In the genomic region with DNA sequence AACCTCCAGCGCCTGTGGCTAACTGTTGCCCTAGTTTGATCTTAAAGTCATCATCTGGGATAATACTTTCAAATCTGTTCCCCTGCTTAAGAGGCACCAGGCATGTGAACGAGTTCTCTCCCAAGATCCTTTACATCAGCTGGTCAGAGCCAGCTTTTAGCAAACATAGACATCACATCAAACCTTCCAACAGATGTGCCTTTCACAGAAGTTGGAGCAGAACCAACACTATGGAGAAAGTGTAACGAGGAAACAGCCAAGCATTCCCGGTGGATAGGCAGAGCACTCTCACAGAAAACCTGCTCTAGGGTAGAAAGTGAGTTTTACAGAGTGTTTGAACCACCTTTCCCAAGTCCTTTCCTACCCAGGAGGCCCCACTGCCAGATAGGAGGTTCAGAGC, we compare ENCODE assay signal across 17 mouse cellular contexts.
DNase-seq lines count a peak whose midpoint lies in the region; ATAC-seq lines count a peak whose summit lies in the region.
"Had no signal": no experiment of that assay in that cellular context is flagged by ENCODE, and none has a peak within 500 bp of the region (broad histone marks: within the 10 kb centered on the region; RNA-seq: fewer than 3 reads in every experiment).

No protein-coding gene starts in this region.

- intact Hi-C loops in left cerebral cortex, postnatal 36 days (cut with DNase I) = no loop called here

- H3K4me2 ChIP-seq in embryonic facial prominence, embryonic 13.5 days = no peak overlapping the region
- H3K4me2 ChIP-seq in kidney, embryonic 14.5 days (replicated peaks; ENCODE audit: low read depth, low read length) = no peak overlapping the region
- no peak overlapping the region for H3K4me2 ChIP-seq in limb, embryonic 12.5 days
- H3K4me2 ChIP-seq: liver, embryonic 13.5 days; midbrain, embryonic 15.5 days had no signal

- H3K9ac ChIP-seq in embryonic facial prominence, embryonic 13.5 days = no peak overlapping the region
- no peak overlapping the region for H3K9ac ChIP-seq in kidney, embryonic 14.5 days (ENCODE audit: low read depth, low read length)
- no peak overlapping the region for H3K9ac ChIP-seq in limb, embryonic 12.5 days (replicated peaks)
- H3K9ac ChIP-seq: liver, embryonic 13.5 days; midbrain, embryonic 15.5 days had no signal

- no peaks in the 10 kb centered on the region for H3K27me3 ChIP-seq in embryonic facial prominence, embryonic 13.5 days
- H3K27me3 ChIP-seq in embryonic facial prominence, embryonic 10.5 days (replicated peaks; ENCODE audit: low read depth, poor library complexity, severe bottlenecking) = no peaks in the 10 kb centered on the region
- no peaks in the 10 kb centered on the region for H3K27me3 ChIP-seq in kidney, embryonic 14.5 days (ENCODE audit: control insufficient read depth, insufficient read depth, low read length)
- H3K27me3 ChIP-seq in limb, embryonic 12.5 days = no peaks in the 10 kb centered on the region
- H3K27me3 ChIP-seq: CH12.LX; liver, embryonic 13.5 days; midbrain, embryonic 15.5 days had no signal

- peak overlapping the region; percentile 33; the same call in 1 of the 2 replicates for H3K27ac ChIP-seq in embryonic facial prominence, embryonic 13.5 days
- no peak overlapping the region for H3K27ac ChIP-seq in embryonic facial prominence, embryonic 10.5 days (replicated peaks)
- no peak overlapping the region for H3K27ac ChIP-seq in kidney, embryonic 14.5 days (ENCODE audit: low read depth, low read length)
- H3K27ac ChIP-seq in limb, embryonic 12.5 days = peak overlapping the region; percentile 75
- H3K27ac ChIP-seq: liver, embryonic 13.5 days; midbrain, embryonic 15.5 days had no signal

- no peak overlapping the region for H3K4me3 ChIP-seq in embryonic facial prominence, embryonic 13.5 days
- no peak overlapping the region for H3K4me3 ChIP-seq in embryonic facial prominence, embryonic 10.5 days
- no peak overlapping the region for H3K4me3 ChIP-seq in kidney, embryonic 14.5 days (ENCODE audit: low read length)
- no peak overlapping the region for H3K4me3 ChIP-seq in limb, embryonic 12.5 days (replicated peaks)
- H3K4me3 ChIP-seq: liver, embryonic 13.5 days; midbrain, embryonic 15.5 days had no signal

- WGBS in embryonic facial prominence, embryonic 13.5 days = 55% methylated on average over 4 of the region's 4 CpGs
- 78% methylated on average over 4 of the region's 4 CpGs for WGBS in embryonic facial prominence, embryonic 10.5 days
- WGBS in kidney, embryonic 14.5 days = 67% methylated on average over 4 of the region's 4 CpGs
- 61% methylated on average over 4 of the region's 4 CpGs for WGBS in limb, embryonic 12.5 days

- no peaks in the 10 kb centered on the region for H3K9me3 ChIP-seq in embryonic facial prominence, embryonic 13.5 days
- no peaks in the 10 kb centered on the region for H3K9me3 ChIP-seq in embryonic facial prominence, embryonic 10.5 days
- H3K9me3 ChIP-seq in kidney, embryonic 14.5 days (ENCODE audit: control insufficient read depth, low read length) = no peaks in the 10 kb centered on the region
- H3K9me3 ChIP-seq in limb, embryonic 12.5 days = no peaks in the 10 kb centered on the region
- H3K9me3 ChIP-seq: liver, embryonic 13.5 days; midbrain, embryonic 15.5 days had no signal

- ATAC-seq in embryonic facial prominence, embryonic 13.5 days (ENCODE audit: insufficient number of reproducible peaks, insufficient read depth, low FRiP score, low TSS enrichment, low read depth) = no peak
- 0 out of 2 replicates have a peak, but pooled peaks have one; percentile 6 for ATAC-seq in kidney, embryonic 14.5 days (ENCODE audit: low FRiP score, low TSS enrichment)
- no peak; the same call in 1 of the 2 replicates for ATAC-seq in limb, embryonic 12.5 days (ENCODE audit: insufficient number of reproducible peaks, insufficient read depth, low FRiP score, low TSS enrichment, low read depth)
- ATAC-seq: midbrain, embryonic 15.5 days had no signal

- peaks cover 6% of the 10 kb centered on the region; the same call in 1 of the 2 replicates for H3K4me1 ChIP-seq in embryonic facial prominence, embryonic 13.5 days
- peaks cover 24% of the 10 kb centered on the region for H3K4me1 ChIP-seq in embryonic facial prominence, embryonic 10.5 days
- H3K4me1 ChIP-seq in kidney, embryonic 14.5 days (ENCODE audit: control insufficient read depth, insufficient read depth, low read length) = 0 out of 2 replicates have a peak, but pooled peaks cover 4% of the 10 kb centered on the region
- peaks cover 11% of the 10 kb centered on the region for H3K4me1 ChIP-seq in limb, embryonic 12.5 days (replicated peaks)
- H3K4me1 ChIP-seq: liver, embryonic 13.5 days; midbrain, embryonic 15.5 days had no signal

- DNase-seq in embryonic facial prominence, embryonic 10.5 days (ENCODE audit: low spot score) = no peak
- DNase-seq in kidney, postnatal 14 days = no peak
- DNase-seq in 3T3-L1 (ENCODE audit: low read depth, low spot score) = peak; percentile 52
- no peak for DNase-seq in urinary bladder, postnatal 4 days (ENCODE audit: low spot score in 2 of 2)
- DNase-seq in left cerebral cortex, postnatal 36 days (ENCODE audit: low spot score in 2 of 2) = no peak
- DNase-seq: cerebellum, postnatal 25 days; heart, postnatal 36 days; kidney, postnatal 10 days; layer of hippocampus, adult 9-11 months; liver, embryonic 13.5 days; right cerebral cortex, postnatal 14 days; thymus, adult 18-20 months had no signal

- H3K36me3 ChIP-seq in embryonic facial prominence, embryonic 13.5 days = no peaks in the 10 kb centered on the region
- no peaks in the 10 kb centered on the region for H3K36me3 ChIP-seq in embryonic facial prominence, embryonic 10.5 days (replicated peaks)
- H3K36me3 ChIP-seq in kidney, embryonic 14.5 days (ENCODE audit: control insufficient read depth, insufficient read depth, low read length) = no peaks in the 10 kb centered on the region
- no peaks in the 10 kb centered on the region for H3K36me3 ChIP-seq in limb, embryonic 12.5 days
- H3K36me3 ChIP-seq: liver, embryonic 13.5 days; midbrain, embryonic 15.5 days had no signal

Comparison
In these comparisons a context has a peak if more than half of its experiments do, and no peak if none do; other contexts are left out.
1. H3K27ac ChIP-seq: peak in embryonic facial prominence, embryonic 13.5 days (single experiment) and limb, embryonic 12.5 days (single experiment); none in embryonic facial prominence, embryonic 10.5 days (single experiment) and kidney, embryonic 14.5 days (single experiment).